Mouse (Mus musculus) forebrain, embryonic 14.5 days (tissue): Measurements from ENCODE around the gene Slc9c1. TPM values are rescaled to one million over a fixed set of nuclear protein-coding genes. Genes with fewer than 3 reads are reported as not detected.

ENCODE experiments used
- ATAC-seq: fragments of 200-750 bp; cut with Nextera tagmentation; 2 replicates; pipeline ENCODE4 v1.8.0; 2017; ENCODE audit warnings: mild to moderate bottlenecking, moderate library complexity
- DNase-seq: peaks from one replicate; pipeline ENCODE4 v3.0.0-alpha.2; 2015; ENCODE audit warnings: low spot score
- H3K27ac ChIP-seq: fragments of 300-500 bp; sonication (generic); 2 replicates; pipeline ENCODE4 v1.5.1; 2014; ENCODE audit warnings: low read depth, mild to moderate bottlenecking, control low read depth, low read length, moderate library complexity
- H3K27me3 ChIP-seq: fragments of 300-500 bp; sonication (generic); replicated peaks from 2 replicates; pipeline ENCODE4 v1.6.1; 2014; ENCODE audit warnings: low read length, control low read depth, mixed read lengths; ENCODE audit not compliant: control insufficient read depth, insufficient read depth
- H3K36me3 ChIP-seq: fragments of 300-500 bp; sonication (generic); 2 replicates; pipeline ENCODE4 v1.6.1; 2014; ENCODE audit warnings: low read length, control low read depth; ENCODE audit not compliant: control insufficient read depth, insufficient read depth
- H3K4me1 ChIP-seq: fragments of 300-500 bp; sonication (generic); 2 replicates; pipeline ENCODE4 v1.6.1; 2014; ENCODE audit warnings: antibody characterized with exemption, low read length, control low read depth; ENCODE audit not compliant: control insufficient read depth, insufficient read depth
- H3K4me2 ChIP-seq: fragments of 300-500 bp; sonication (generic); 2 replicates; pipeline ENCODE4 v1.6.1; 2014; ENCODE audit warnings: mild to moderate bottlenecking, control low read depth, low read length
- H3K4me3 ChIP-seq: fragments of 300-500 bp; sonication (generic); 2 replicates; pipeline ENCODE4 v1.5.1; 2014; ENCODE audit warnings: low read depth, low read length, control low read depth
- H3K9ac ChIP-seq: fragments of 300-500 bp; sonication (generic); 2 replicates; pipeline ENCODE4 v1.6.1; 2014; ENCODE audit warnings: mild to moderate bottlenecking, low read length, control low read depth, moderate library complexity
- H3K9me3 ChIP-seq: fragments of 300-500 bp; sonication (generic); replicated peaks from 2 replicates; pipeline ENCODE4 v1.6.1; 2016; ENCODE audit warnings: low read length, control low read depth, mixed read lengths; ENCODE audit not compliant: control insufficient read depth
- WGBS: fragments of 180-500 bp; shearing (Covaris S2); extraction: QIAGEN DNeasy Blood & Tissue Kit; methylation state at CpG from one replicate; pipeline ENCODE4 v1.1.7; 2014; 5-methylcytosine and 5-hydroxymethylcytosine counted together
- polyA plus RNA-seq: library from polyadenylated mRNA; unstranded; fragments of >200 nt; fragmentation: Nextera tagmentation; extraction: Ambion mirVana; gene quantifications from 2 replicates; pipeline ENCODE4 v1.2.1, GENCODE M21; 2014

Slc9c1 gene
- polyA plus RNA-seq, 1 experiment from 2014 or later: not detected

DNA sequence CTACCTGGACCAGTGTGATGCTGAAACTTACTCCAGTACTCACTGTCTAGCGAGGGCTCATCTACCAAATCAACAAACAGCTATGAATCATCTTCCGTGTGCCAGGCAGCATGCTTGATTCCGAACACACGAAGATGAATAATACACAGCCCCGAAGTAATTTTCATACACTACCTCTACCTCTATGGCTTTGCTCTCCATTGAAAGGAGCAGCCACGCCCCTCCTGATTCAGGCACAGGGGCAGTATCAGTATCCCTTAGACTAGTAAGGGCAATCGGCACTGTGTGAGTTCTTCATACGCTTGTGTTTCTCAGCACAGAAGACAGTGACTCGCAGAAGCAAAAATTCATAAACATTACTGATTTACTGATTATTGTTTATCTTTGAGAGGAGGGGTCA is 119.4 kb downstream of the Slc9c1 start:
- H3K4me2 ChIP-seq: no peak overlapping the region
- peaks cover 6% of the 10 kb centered on the region; the same call in 1 of the 2 replicates for H3K27me3 ChIP-seq
- no peak for ATAC-seq
- H3K4me1 ChIP-seq: no peaks in the 10 kb centered on the region; the same call in 1 of the 2 replicates
- WGBS: 59% methylated on average over 9 of the region's 9 CpGs
- no peak for DNase-seq
- H3K9me3 ChIP-seq: no peaks in the 10 kb centered on the region
- H3K27ac ChIP-seq: no peak overlapping the region
- H3K4me3 ChIP-seq: no peak overlapping the region
- H3K36me3 ChIP-seq: no peaks in the 10 kb centered on the region
- H3K9ac ChIP-seq: no peak overlapping the region

Other genes starting within 250 kb of the Slc9c1 start
- gene Cd200, start 126.3 kb upstream of the Slc9c1 start, polyA plus RNA-seq: 209 and 237 TPM in 2 replicates
- gene Gm609, start 42.3 kb upstream of the Slc9c1 start, polyA plus RNA-seq: not detected in 2 replicates
- not detected in 2 replicates for gene Gm17783, start 3.3 kb upstream of the Slc9c1 start, polyA plus RNA-seq
- not detected in 2 replicates for gene Gcsam, start 75.1 kb downstream of the Slc9c1 start, polyA plus RNA-seq
- not detected in 2 replicates for gene BC016579, start 118.8 kb downstream of the Slc9c1 start, polyA plus RNA-seq
- gene Tmprss7, start 158.3 kb downstream of the Slc9c1 start, polyA plus RNA-seq: 0.41 and 0.73 TPM in 2 replicates
- gene Tagln3, start 189.3 kb downstream of the Slc9c1 start, polyA plus RNA-seq: 538 and 598 TPM in 2 replicates
- 38.4 and 41.2 TPM in 2 replicates for gene Abhd10, start 207.6 kb downstream of the Slc9c1 start, polyA plus RNA-seq